Mouse (Mus musculus) brain, embryonic 14.5 days (tissue): ENCODE data around the gene Slc8a3. TPM values are rescaled to one million over a fixed set of nuclear protein-coding genes. Genes with fewer than 3 reads are reported as not detected.

Experiments
- DNase-seq: peaks from one replicate; pipeline ENCODE4 v3.0.0-alpha.2; 2011; ENCODE audit warnings: low read depth
- CTCF ChIP-seq: fragments of 200-500 bp; IDR thresholded peaks from 2 replicates; pipeline ENCODE4 v1.5.1; 2012; ENCODE audit warnings: inconsistent platforms, mild to moderate bottlenecking, moderate library complexity, borderline replicate concordance; ENCODE audit not compliant: insufficient read depth, insufficient read length; ENCODE audit errors: extremely low read depth
- POLR2A ChIP-seq: fragments of 200-500 bp; IDR thresholded peaks from 2 replicates; pipeline ENCODE4 v1.6.1; 2012; ENCODE audit warnings: mild to moderate bottlenecking, inconsistent platforms, borderline replicate concordance; ENCODE audit not compliant: poor library complexity, insufficient read depth, insufficient read length, severe bottlenecking; ENCODE audit errors: extremely low read depth
- polyA plus RNA-seq: library from polyadenylated mRNA; depleted of rRNA; stranded (reverse); fragments of >200 nt; gene quantifications from 2 replicates; pipeline ENCODE4 v1.2.3, GENCODE M21; 2012

The Slc8a3 gene
- polyA plus RNA-seq, 1 experiment = 11.7 TPM

DNA sequence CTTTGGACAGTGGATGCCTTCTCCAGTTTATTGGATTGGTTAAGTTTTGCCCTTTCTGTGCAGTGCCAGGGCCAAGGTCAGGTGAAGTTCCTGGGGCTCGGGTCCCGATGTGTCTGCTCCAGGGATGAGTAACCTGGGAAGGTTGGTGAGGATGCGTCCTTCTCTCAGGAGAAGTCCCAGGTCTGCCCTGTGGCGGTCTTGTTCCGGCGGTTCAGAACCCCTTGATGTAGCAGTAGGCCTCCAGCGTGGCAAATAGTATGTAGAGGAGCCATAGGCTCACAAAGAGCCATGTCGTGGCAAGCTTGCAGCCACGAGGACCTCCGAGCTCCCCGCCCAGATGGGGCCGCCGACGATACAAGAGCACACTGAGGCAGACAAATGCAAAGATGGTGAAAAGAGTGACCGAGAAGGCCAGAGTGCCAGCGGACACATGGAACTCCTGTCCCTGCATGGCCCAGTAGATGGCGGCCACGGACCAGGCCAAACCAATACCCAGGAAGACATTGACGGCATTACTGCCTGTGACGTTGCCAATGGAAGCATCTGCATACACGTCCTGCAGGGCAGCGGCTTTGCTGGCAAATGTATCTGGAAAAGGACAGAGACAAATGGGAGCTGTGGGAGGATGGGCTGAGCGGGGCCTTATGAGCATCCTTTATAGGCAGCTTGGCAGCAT is 133.6 kb downstream of the Slc8a3 start:
- peak; percentile 93 for DNase-seq
- TF ChIP-seq CTCF (peak; percentile 91), POLR2A (no peak)

GRCm38 (mm10) chr12:81197468-81198075 is 135.4 kb downstream of the Slc8a3 start:
- TF ChIP-seq POLR2A = no peak
- TF ChIP-seq CTCF = no peak

GRCm38 (mm10) chr12:81193968-81194367 is 139.0 kb downstream of the Slc8a3 start:
- DNase-seq = no peak

More at GRCm38 (mm10) chr12:81197468-81198075, 135.4 kb downstream of the Slc8a3 start:
- no peak for DNase-seq

GRCm38 (mm10) chr12:81189636-81190035 is 143.3 kb downstream of the Slc8a3 start:
- no peak for TF ChIP-seq POLR2A
- no peak for TF ChIP-seq CTCF
- DNase-seq = no peak

More at GRCm38 (mm10) chr12:81193968-81194367, 139.0 kb downstream of the Slc8a3 start:
- no peak for TF ChIP-seq POLR2A
- no peak for TF ChIP-seq CTCF

DNA sequence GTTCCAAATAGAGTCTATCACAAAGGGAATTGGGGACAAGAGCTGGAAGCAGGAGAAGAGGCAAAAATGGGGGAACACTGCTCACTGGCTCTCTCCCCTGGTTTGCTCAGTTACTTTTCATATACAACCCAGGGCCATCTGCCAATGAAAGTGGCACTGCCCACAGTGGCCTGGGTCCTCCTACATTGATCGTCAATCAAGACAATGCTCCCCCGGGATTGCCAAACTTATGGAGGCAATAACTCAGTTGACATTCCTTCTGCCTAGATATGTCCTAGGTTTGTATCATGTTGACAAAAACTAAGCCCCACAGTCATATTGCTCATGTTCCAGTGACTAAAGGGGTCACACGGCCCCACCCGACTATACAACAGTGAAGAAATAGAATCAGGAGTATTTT is 144.0 kb downstream of the Slc8a3 start:
- no peak for DNase-seq
- TF ChIP-seq CTCF (no peak), POLR2A (no peak)

DNA sequence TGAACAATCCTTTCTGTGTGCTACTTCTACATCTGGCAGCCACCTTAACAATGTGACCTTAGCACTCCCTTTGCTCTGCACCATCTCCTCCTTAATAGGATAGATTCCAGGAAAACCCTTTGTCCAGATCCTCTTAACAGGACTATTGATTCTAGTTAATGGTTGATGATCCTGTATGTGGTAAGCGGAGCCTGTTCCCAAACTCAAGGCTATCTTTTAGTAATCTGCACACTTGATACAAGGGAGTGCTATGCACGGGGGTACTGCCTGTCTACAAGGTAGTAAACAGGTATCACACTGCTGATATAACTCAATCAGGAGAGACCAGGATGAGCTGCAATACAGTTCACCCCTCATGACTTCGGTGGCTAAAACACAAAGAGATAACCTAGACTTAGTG is 144.6 kb downstream of the Slc8a3 start:
- no peak for DNase-seq
- TF ChIP-seq POLR2A (no peak), CTCF (no peak)

GRCm38 (mm10) chr12:81186668-81187067 is 146.3 kb downstream of the Slc8a3 start:
- no peak for TF ChIP-seq CTCF
- TF ChIP-seq POLR2A = no peak
- DNase-seq = no peak

GRCm38 (mm10) chr12:81186081-81186480 is 146.9 kb downstream of the Slc8a3 start:
- TF ChIP-seq POLR2A (no peak), CTCF (no peak)
- DNase-seq = no peak

GRCm38 (mm10) chr12:81184967-81185366 is 148.0 kb downstream of the Slc8a3 start:
- TF ChIP-seq POLR2A = no peak
- no peak for TF ChIP-seq CTCF
- DNase-seq = no peak

- TF ChIP-seq POLR2A (no peak), CTCF (peak; percentile 88)
- peak; percentile 68 for DNase-seq
Observed at GRCm38 (mm10) chr12:81182073-81182472, 150.9 kb downstream of the Slc8a3 start.

- no peak for TF ChIP-seq POLR2A
- no peak for TF ChIP-seq CTCF
- no peak for DNase-seq
Observed at GRCm38 (mm10) chr12:81175252-81175651, 157.7 kb downstream of the Slc8a3 start.

DNA sequence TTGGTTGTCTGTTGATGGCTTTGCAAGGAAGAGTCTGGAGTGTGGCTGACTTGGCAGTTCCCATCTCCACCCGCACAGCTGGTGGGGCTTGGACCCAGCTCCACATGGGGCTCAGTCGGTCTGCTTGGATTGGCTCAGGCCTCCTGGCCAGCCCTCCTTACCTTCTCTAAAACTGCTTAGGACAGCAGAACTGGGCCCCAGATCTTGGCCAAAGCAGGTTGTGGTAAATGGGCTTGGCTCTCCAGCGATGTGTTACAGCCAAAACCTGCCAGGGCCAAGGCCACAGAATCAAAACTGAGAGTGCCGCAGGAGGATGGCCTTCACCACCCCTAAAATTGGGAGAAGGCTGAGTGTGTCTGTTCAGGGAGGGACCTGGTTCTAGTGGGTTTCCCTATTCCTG is 159.1 kb downstream of the Slc8a3 start:
- DNase-seq = no peak
- TF ChIP-seq CTCF (no peak), POLR2A (no peak)

DNA sequence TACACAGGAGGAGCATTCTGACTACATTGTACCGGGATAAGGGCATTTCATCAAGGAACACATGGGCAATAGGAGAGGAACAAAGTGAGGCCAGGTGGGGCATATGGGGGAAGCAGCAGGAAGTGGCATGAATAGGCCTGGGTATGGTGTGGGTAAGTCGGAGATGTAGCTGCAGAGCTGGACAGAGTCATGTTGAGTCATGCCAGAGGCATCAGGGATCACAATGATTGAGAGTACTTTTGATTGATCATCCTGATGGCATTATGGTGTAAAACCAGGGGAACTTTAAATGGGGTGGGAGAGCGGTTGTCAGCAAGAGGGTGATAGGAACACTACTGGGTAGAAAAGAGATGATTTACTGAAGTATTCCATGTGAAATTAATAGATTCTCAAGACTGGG is 160.0 kb downstream of the Slc8a3 start:
- TF ChIP-seq POLR2A (no peak), CTCF (no peak)
- DNase-seq = no peak

DNA sequence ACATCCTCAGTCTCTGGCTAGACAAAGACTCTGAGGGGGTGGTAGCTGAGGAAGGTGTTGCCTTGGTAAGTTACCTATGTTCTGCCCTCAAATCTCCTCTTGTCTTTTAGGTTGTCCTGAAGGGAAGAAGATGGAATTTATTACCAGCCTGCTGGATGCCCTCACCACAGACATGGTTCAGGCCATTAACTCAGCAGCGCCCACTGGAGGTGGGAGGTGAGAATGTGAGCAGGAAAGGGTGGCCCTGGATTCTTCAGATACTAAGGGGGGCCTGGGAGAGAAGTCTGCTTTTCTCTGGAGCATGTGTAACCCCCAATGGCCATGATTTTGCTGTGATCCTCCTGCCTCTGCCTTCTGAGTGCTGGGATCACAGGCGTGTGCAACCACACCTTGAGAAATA is 162.9 kb downstream of the Slc8a3 start:
- TF ChIP-seq POLR2A (no peak), CTCF (peak; percentile 43; the same call in 1 of the 2 replicates)
- no peak for DNase-seq

DNA sequence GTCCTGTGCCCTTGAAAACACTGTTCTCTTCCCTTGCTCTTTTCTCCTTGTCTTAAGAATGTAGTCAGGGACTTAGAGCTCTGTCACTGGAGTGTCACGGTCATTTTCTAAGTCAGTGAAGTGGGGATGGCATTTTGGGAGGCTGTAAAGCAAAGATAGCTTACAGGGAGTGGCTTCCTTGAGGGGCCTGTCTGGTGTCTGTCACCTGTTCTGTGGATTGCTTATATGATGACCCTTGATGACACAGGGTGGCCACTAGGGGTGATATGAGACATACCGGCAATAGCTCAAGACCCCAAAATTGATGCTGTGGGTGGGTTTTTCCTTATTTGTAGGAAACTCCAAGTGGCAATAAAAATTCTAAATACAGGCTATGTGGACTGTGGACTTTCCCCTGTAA is 164.5 kb downstream of the Slc8a3 start:
- DNase-seq = no peak
- TF ChIP-seq CTCF (peak; percentile 31; the same call in 1 of the 2 replicates), POLR2A (no peak)

DNA sequence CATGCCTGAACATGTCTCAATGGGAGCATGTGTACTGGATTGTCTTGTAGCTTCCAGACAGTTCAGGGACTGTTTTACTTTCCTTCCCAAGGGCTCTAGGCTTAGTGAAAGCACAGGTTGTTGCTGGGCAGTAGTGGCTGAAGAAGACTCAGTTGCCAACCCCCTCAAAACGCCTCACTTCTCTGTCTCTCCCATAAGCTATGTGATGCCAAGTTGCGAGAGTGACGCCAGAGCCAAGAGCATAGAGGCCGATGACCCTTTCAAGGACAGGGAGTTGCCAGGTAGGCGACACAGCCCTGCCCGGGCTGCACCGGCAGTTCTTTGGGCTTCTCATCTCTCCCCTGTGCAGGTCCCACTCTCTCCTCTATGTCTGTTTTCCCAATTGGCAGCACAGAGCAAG is 164.9 kb downstream of the Slc8a3 start:
- TF ChIP-seq POLR2A (no peak), CTCF (no peak)
- no peak for DNase-seq
